Mouse (Mus musculus) ES-E14 (cell line): ENCODE measurements at regions not wholly inside any gene's neighbourhood (a gene's known extent, or its start where the extent isn't known, plus 50 kb on each side); places are given as distances from the start of the nearest gene placed in this dataset.

Experiments used
- DNase-seq: peaks from one replicate; pipeline ENCODE4 v3.0.0-alpha.2; 2013; ENCODE audit warnings: low read depth, low spot score
- H3K27ac ChIP-seq: 2 replicates; pipeline ENCODE4 v1.5.1; 2012; ENCODE audit warnings: low read depth, mild to moderate bottlenecking, low read length, moderate library complexity, mixed read lengths; ENCODE audit not compliant: poor library complexity, insufficient read depth, severe bottlenecking
- H3K36me3 ChIP-seq: 2 replicates; pipeline ENCODE4 v1.6.1; 2012; ENCODE audit warnings: mild to moderate bottlenecking, low read length, moderate library complexity, mixed read lengths; ENCODE audit not compliant: control insufficient read depth, poor library complexity, insufficient read depth, severe bottlenecking
- H3K4me1 ChIP-seq, 2 experiments: fragments of 150-350 bp in 1 of 2; sonication (generic) in 1 of 2; 2 replicates each; pipeline ENCODE4 v1.6.1; 2012; ENCODE audit warnings: low read length in 2 of 2, mild to moderate bottlenecking in 1 of 2, mixed read lengths in 1 of 2; ENCODE audit not compliant: control insufficient read depth in 2 of 2, insufficient read depth in 2 of 2, poor library complexity in 1 of 2
- H3K4me3 ChIP-seq, 2 experiments: fragments of 150-350 bp in 1 of 2; sonication (generic) in 1 of 2; 2 replicates each; pipeline ENCODE4 v1.5.1; 2012; ENCODE audit warnings: low read length in 2 of 2, low read depth in 1 of 2, mild to moderate bottlenecking in 1 of 2, mixed read lengths in 1 of 2; ENCODE audit not compliant: insufficient read depth in 1 of 2, poor library complexity in 1 of 2, severe bottlenecking in 1 of 2
- H3K9ac ChIP-seq: 2 replicates; pipeline ENCODE4 v1.6.1; 2012; ENCODE audit warnings: low read depth, mild to moderate bottlenecking, low read length, mixed read lengths; ENCODE audit not compliant: poor library complexity, insufficient read depth, severe bottlenecking
- H3K9me3 ChIP-seq: fragments of 150-350 bp; sonication (generic); 2 replicates; pipeline ENCODE4 v1.6.1; 2012; ENCODE audit warnings: low read depth, mild to moderate bottlenecking, low read length; ENCODE audit not compliant: control insufficient read depth, insufficient read depth
- CHD2 ChIP-seq: IDR thresholded peaks from 2 replicates; pipeline ENCODE4 v1.6.1; 2014; ENCODE audit warnings: mild to moderate bottlenecking, low read depth, low read length, inconsistent platforms
- HCFC1 ChIP-seq: IDR thresholded peaks from 2 replicates; pipeline ENCODE4 v1.6.1; 2012; ENCODE audit warnings: low read length, inconsistent platforms, borderline replicate concordance; ENCODE audit not compliant: insufficient read depth
- MAFK ChIP-seq: IDR thresholded peaks from 2 replicates; pipeline ENCODE4 v1.6.1; 2014; ENCODE audit warnings: mild to moderate bottlenecking, low read depth, low read length, inconsistent platforms; ENCODE audit not compliant: insufficient read depth
- ZC3H11A ChIP-seq: IDR thresholded peaks from 2 replicates; pipeline ENCODE4 v1.6.1; 2012; ENCODE audit warnings: low read depth, mild to moderate bottlenecking, inconsistent platforms, low read length, borderline replicate concordance
- ZNF384 ChIP-seq: IDR thresholded peaks from 2 replicates; pipeline ENCODE4 v1.6.1; 2012; ENCODE audit warnings: low read depth, low read length, inconsistent platforms
- in situ Hi-C, 2 experiments: fragments of 600-800 bp; cut with MboI; formaldehyde crosslinking; loops; one replicate each; pipeline ENCODE4 v1.15.1; 2025; ENCODE audit warnings: low sequenced_read_pairs in 2 of 2, inconsistent platforms in 1 of 2; ENCODE audit not compliant: unreplicated experiment in 2 of 2

- H3K9ac ChIP-seq, result no peak overlapping the region
- H3K4me3 ChIP-seq, result no peak overlapping the region
- H3K27ac ChIP-seq, result no peak overlapping the region
- no peaks in the 10 kb centered on the region for H3K36me3 ChIP-seq
- in situ Hi-C loops, result no loop called here
- H3K9me3 ChIP-seq, result no peaks in the 10 kb centered on the region
- DNase-seq, result no peak
- H3K4me1 ChIP-seq, result no peaks in the 10 kb centered on the region
- TF ChIP-seq MAFK (no peak), ZC3H11A (no peak), ZNF384 (no peak), CHD2 (no peak), HCFC1 (no peak)
These were observed 326.3 kb upstream of the Tmc3 start for GRCm38 (mm10) chr7:83258363-83258916.

GRCm38 (mm10) chr7:83261489-83261888, 323.2 kb upstream of the Tmc3 start:
- no peak overlapping the region for H3K4me3 ChIP-seq
- in situ Hi-C loops, result no loop called here

GRCm38 (mm10) chr7:83289915-83290773, 294.6 kb upstream of the Tmc3 start:
- Histone ChIP-seq H3K4me1 (peaks cover 0 to 2% of the 10 kb centered on the region in 2 experiments; a peak in 1 of 4 replicates), H3K9me3 (no peaks in the 10 kb centered on the region), H3K27ac (no peak overlapping the region), H3K36me3 (no peaks in the 10 kb centered on the region), H3K4me3 (no peak overlapping the region), H3K9ac (no peak overlapping the region)
- DNase-seq, result no peak
- in situ Hi-C loops, result no loop called here
- TF ChIP-seq MAFK, result no peak
- no peak for TF ChIP-seq ZNF384

More at GRCm38 (mm10) chr7:83261489-83261888, 323.2 kb upstream of the Tmc3 start:
- no peaks in the 10 kb centered on the region for H3K36me3 ChIP-seq
- no peak for DNase-seq
- TF ChIP-seq ZNF384, result no peak
- no peak for TF ChIP-seq MAFK
- TF ChIP-seq HCFC1, result no peak
- TF ChIP-seq ZC3H11A, result no peak
- TF ChIP-seq CHD2, result no peak
- H3K27ac ChIP-seq, result no peak overlapping the region
- H3K4me1 ChIP-seq, result no peaks in the 10 kb centered on the region
- no peaks in the 10 kb centered on the region for H3K9me3 ChIP-seq
- no peak overlapping the region for H3K9ac ChIP-seq

GRCm38 (mm10) chr7:83307112-83307511, 277.6 kb upstream of the Tmc3 start:
- H3K9ac ChIP-seq, result no peak overlapping the region
- TF ChIP-seq CHD2, result no peak
- TF ChIP-seq ZC3H11A, result no peak
- TF ChIP-seq MAFK, result no peak
- no peak for TF ChIP-seq HCFC1
- DNase-seq, result no peak
- H3K27ac ChIP-seq, result no peak overlapping the region
- no peaks in the 10 kb centered on the region for H3K4me1 ChIP-seq
- in situ Hi-C loops, result no loop called here
- no peaks in the 10 kb centered on the region for H3K36me3 ChIP-seq
- H3K4me3 ChIP-seq, result no peak overlapping the region
- no peaks in the 10 kb centered on the region for H3K9me3 ChIP-seq

GRCm38 (mm10) chr7:83312172-83312571, 272.6 kb upstream of the Tmc3 start:
- Histone ChIP-seq H3K36me3 (no peaks in the 10 kb centered on the region), H3K4me1 (no peaks in the 10 kb centered on the region), H3K27ac (no peak overlapping the region), H3K9me3 (no peaks in the 10 kb centered on the region), H3K9ac (no peak overlapping the region), H3K4me3 (no peak overlapping the region)
- no peak for TF ChIP-seq CHD2
- TF ChIP-seq ZC3H11A, result no peak
- TF ChIP-seq HCFC1, result no peak
- TF ChIP-seq MAFK, result no peak
- TF ChIP-seq ZNF384, result no peak
- DNase-seq, result no peak
- in situ Hi-C loops, result no loop called here
